Mouse (Mus musculus): ENCODE measurements around the gene Rbfox1. TPM values are rescaled to one million over a fixed set of nuclear protein-coding genes. Genes with fewer than 3 reads are reported as not detected.

Gene Rbfox1
- polyA plus RNA-seq, 1 experiment from 2014 or later, result 4.3 TPM

DNA sequence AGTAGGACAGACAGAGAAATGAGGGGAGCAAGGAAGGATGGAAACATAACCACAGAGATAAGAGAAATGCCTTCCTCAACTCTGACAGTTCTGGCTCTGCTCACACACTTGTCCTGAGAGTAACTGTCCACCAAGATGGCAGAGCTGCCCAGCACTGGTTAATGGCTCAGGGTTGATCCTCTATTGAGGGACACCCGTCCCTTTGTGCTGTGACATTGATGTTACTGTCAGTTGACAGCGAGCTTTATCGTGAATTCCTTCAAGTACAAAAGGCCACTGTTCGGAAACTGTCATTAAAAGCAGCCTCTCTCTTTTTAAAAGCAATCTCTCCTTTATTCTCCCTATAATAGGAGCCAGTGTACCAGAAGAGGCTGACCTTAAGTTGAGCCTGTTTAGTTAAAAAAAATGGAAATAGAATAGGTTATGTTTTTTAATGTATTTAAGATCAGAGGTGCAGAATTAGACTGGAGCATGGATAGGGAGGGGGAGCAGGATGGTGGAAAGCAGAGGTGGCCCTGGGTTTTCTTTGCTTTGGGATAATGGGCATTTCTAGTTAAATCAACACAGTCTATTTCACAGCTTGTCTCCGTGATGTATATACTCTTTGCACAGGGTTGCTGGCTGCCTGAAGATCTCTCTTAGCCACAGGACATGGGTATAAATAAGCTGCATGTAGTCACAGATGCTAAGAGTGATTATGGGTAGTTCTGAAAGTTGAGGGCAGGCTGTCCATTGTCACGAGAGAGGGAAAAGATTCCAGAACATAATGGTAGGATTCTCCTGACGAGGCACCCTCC, 212.3 kb downstream of the Rbfox1 start:
- Histone ChIP-seq H3K36me3 (no peaks in the 10 kb centered on the region), H3K27ac (replicated peaks) (no peak overlapping the region), H3K9me3 (replicated peaks) (no peaks in the 10 kb centered on the region), H3K4me2 (replicated peaks) (no peak overlapping the region), H3K27me3 (no peaks in the 10 kb centered on the region), H3K4me1 (no peaks in the 10 kb centered on the region), H3K9ac (no peak overlapping the region), H3K4me3 (replicated peaks) (no peak overlapping the region)
- WGBS, result 42% methylated on average over 7 of the region's 7 CpGs
- ATAC-seq (ENCODE audit: insufficient number of reproducible peaks, low FRiP score, low TSS enrichment, low read depth), result no peak

- Histone ChIP-seq H3K36me3 (no peaks in the 10 kb centered on the region), H3K4me1 (no peaks in the 10 kb centered on the region), H3K4me2 (replicated peaks) (no peak overlapping the region), H3K27ac (replicated peaks) (no peak overlapping the region), H3K9ac (no peak overlapping the region), H3K4me3 (replicated peaks) (no peak overlapping the region), H3K27me3 (no peaks in the 10 kb centered on the region), H3K9me3 (replicated peaks) (no peaks in the 10 kb centered on the region)
- ATAC-seq (ENCODE audit: insufficient number of reproducible peaks, low FRiP score, low TSS enrichment, low read depth), result no peak
- 80% methylated on average over 3 of the region's 3 CpGs for WGBS
Measured at GRCm38 (mm10) chr16:6098116-6098515, 213.0 kb downstream of the Rbfox1 start.

- no peak overlapping the region for H3K9ac ChIP-seq
- H3K9me3 ChIP-seq (replicated peaks), result no peaks in the 10 kb centered on the region
- no peak for ATAC-seq (ENCODE audit: insufficient number of reproducible peaks, low FRiP score, low TSS enrichment, low read depth)
- no peak overlapping the region for H3K4me2 ChIP-seq (replicated peaks)
- no peaks in the 10 kb centered on the region for H3K4me1 ChIP-seq
- H3K36me3 ChIP-seq, result no peaks in the 10 kb centered on the region
- H3K4me3 ChIP-seq (replicated peaks), result no peak overlapping the region
- WGBS, result 81% methylated on average over 2 of the region's 2 CpGs
- no peak overlapping the region for H3K27ac ChIP-seq (replicated peaks)
- no peaks in the 10 kb centered on the region for H3K27me3 ChIP-seq
Measured at GRCm38 (mm10) chr16:6099598-6099997, 214.4 kb downstream of the Rbfox1 start.

GRCm38 (mm10) chr16:6100421-6100877, 215.3 kb downstream of the Rbfox1 start:
- Histone ChIP-seq H3K4me2 (replicated peaks) (no peak overlapping the region), H3K9me3 (replicated peaks) (no peaks in the 10 kb centered on the region), H3K9ac (no peak overlapping the region), H3K4me3 (replicated peaks) (no peak overlapping the region), H3K27me3 (no peaks in the 10 kb centered on the region), H3K4me1 (no peaks in the 10 kb centered on the region), H3K27ac (replicated peaks) (no peak overlapping the region), H3K36me3 (no peaks in the 10 kb centered on the region)
- ATAC-seq (ENCODE audit: insufficient number of reproducible peaks, low FRiP score, low TSS enrichment, low read depth), result no peak
- 64% methylated on average over 5 of the region's 5 CpGs for WGBS

DNA sequence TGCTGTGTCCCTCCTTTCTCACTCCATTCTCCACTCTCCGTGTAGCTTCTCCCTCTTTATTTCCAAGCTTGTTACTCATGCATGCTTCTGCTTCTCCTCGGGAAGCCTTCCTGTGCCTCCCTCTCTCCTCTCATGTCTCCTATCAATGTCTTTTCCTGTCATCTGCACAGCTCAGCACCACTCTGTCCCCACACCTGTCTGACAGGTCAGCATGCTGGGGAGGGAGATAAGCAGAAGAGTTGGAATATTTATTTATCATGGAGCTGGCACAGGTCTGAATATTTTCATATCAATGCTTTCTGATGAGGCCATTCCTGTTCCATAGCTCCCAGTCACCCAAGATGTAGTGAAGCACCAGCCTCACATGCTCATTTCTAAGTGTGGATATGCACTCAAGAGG, 218.6 kb downstream of the Rbfox1 start:
- WGBS, result 79% methylated on average over 2 of the region's 2 CpGs
- no peak overlapping the region for H3K9ac ChIP-seq

GRCm38 (mm10) chr16:6110121-6110520, 225.0 kb downstream of the Rbfox1 start:
- Histone ChIP-seq H3K9ac (no peak overlapping the region), H3K4me3 (replicated peaks) (no peak overlapping the region), H3K27me3 (no peaks in the 10 kb centered on the region), H3K36me3 (no peaks in the 10 kb centered on the region), H3K27ac (replicated peaks) (no peak overlapping the region), H3K9me3 (replicated peaks) (no peaks in the 10 kb centered on the region), H3K4me1 (no peaks in the 10 kb centered on the region), H3K4me2 (replicated peaks) (no peak overlapping the region)
- ATAC-seq (ENCODE audit: insufficient number of reproducible peaks, low FRiP score, low TSS enrichment, low read depth), result no peak
- WGBS, result 93% methylated on average over 3 of the region's 3 CpGs

More for the DNA sequence above, 218.6 kb downstream of the Rbfox1 start:
- Histone ChIP-seq H3K36me3 (no peaks in the 10 kb centered on the region), H3K9me3 (replicated peaks) (no peaks in the 10 kb centered on the region), H3K4me2 (replicated peaks) (no peak overlapping the region), H3K4me3 (replicated peaks) (no peak overlapping the region), H3K4me1 (no peaks in the 10 kb centered on the region), H3K27ac (replicated peaks) (no peak overlapping the region), H3K27me3 (no peaks in the 10 kb centered on the region)
- ATAC-seq (ENCODE audit: insufficient number of reproducible peaks, low FRiP score, low TSS enrichment, low read depth), result no peak

- no peaks in the 10 kb centered on the region for H3K4me1 ChIP-seq
- no peak overlapping the region for H3K4me3 ChIP-seq (replicated peaks)
- H3K4me2 ChIP-seq (replicated peaks), result no peak overlapping the region
- no peak for ATAC-seq (ENCODE audit: insufficient number of reproducible peaks, low FRiP score, low TSS enrichment, low read depth)
- WGBS, result 30% methylated on average over 5 of the region's 5 CpGs
- H3K27ac ChIP-seq (replicated peaks), result no peak overlapping the region
- H3K9me3 ChIP-seq (replicated peaks), result no peaks in the 10 kb centered on the region
- no peaks in the 10 kb centered on the region for H3K36me3 ChIP-seq
- H3K27me3 ChIP-seq, result no peaks in the 10 kb centered on the region
- no peak overlapping the region for H3K9ac ChIP-seq
Measured at GRCm38 (mm10) chr16:6113836-6114475, 228.8 kb downstream of the Rbfox1 start.

DNA sequence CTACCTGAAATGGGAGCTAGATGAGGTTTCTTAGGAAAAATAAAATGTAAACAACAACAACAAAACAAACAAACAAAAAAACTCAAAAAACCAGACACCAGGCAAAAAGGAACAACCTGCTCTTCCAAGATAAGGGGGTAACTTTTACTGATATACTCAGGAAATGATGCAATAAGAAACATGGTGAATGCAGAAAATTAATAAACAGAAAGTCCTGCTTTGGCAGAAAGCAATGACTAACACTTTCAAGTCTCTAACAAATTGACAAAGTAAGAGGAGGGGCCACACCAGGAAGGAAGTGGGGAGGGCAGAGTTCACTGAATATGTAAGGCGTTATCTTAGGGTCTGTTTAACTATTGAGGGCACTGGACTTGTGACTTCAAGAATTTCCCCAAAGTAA, 234.3 kb downstream of the Rbfox1 start:
- WGBS, result 51% methylated on average over 1 of the region's 1 CpGs
- no peak for ATAC-seq (ENCODE audit: insufficient number of reproducible peaks, low FRiP score, low TSS enrichment, low read depth)
- Histone ChIP-seq H3K27ac (replicated peaks) (no peak overlapping the region), H3K9me3 (replicated peaks) (no peaks in the 10 kb centered on the region), H3K4me2 (replicated peaks) (no peak overlapping the region), H3K4me3 (replicated peaks) (no peak overlapping the region), H3K9ac (no peak overlapping the region), H3K4me1 (no peaks in the 10 kb centered on the region), H3K27me3 (no peaks in the 10 kb centered on the region), H3K36me3 (no peaks in the 10 kb centered on the region)

- Histone ChIP-seq H3K4me2 (replicated peaks) (no peak overlapping the region), H3K27me3 (no peaks in the 10 kb centered on the region), H3K4me1 (no peaks in the 10 kb centered on the region), H3K4me3 (replicated peaks) (no peak overlapping the region), H3K9me3 (replicated peaks) (no peaks in the 10 kb centered on the region), H3K9ac (no peak overlapping the region), H3K36me3 (no peaks in the 10 kb centered on the region), H3K27ac (replicated peaks) (no peak overlapping the region)
- no peak for ATAC-seq (ENCODE audit: insufficient number of reproducible peaks, low FRiP score, low TSS enrichment, low read depth)
- 88% methylated on average over 4 of the region's 4 CpGs for WGBS
Measured at GRCm38 (mm10) chr16:6121232-6121631, 236.1 kb downstream of the Rbfox1 start.

DNA sequence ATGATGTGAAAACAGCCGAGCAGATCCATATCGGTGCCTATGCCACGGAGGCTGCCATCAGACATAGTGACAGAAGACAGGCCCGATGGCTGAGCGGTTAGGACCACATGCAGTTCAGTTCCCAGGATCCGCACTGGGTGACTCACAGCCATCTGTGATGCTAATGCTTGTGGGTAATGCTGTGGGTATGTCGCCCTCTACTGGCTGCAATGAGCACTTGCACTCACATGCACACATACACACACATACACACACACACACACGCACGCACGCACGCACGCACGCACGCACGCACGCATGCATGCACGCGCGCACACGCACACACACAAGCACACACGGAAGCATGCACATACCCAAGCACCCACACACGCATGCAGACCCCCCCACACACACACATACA, 237.7 kb downstream of the Rbfox1 start:
- no peaks in the 10 kb centered on the region for H3K9me3 ChIP-seq (replicated peaks)
- H3K27ac ChIP-seq (replicated peaks), result no peak overlapping the region
- ATAC-seq (ENCODE audit: insufficient number of reproducible peaks, low FRiP score, low TSS enrichment, low read depth), result no peak
- H3K27me3 ChIP-seq, result no peaks in the 10 kb centered on the region
- no peak overlapping the region for H3K4me2 ChIP-seq (replicated peaks)
- no peak overlapping the region for H3K4me3 ChIP-seq (replicated peaks)
- no peak overlapping the region for H3K9ac ChIP-seq
- H3K36me3 ChIP-seq, result no peaks in the 10 kb centered on the region
- 98% methylated on average over 22 of the region's 22 CpGs for WGBS
- no peaks in the 10 kb centered on the region for H3K4me1 ChIP-seq

DNA sequence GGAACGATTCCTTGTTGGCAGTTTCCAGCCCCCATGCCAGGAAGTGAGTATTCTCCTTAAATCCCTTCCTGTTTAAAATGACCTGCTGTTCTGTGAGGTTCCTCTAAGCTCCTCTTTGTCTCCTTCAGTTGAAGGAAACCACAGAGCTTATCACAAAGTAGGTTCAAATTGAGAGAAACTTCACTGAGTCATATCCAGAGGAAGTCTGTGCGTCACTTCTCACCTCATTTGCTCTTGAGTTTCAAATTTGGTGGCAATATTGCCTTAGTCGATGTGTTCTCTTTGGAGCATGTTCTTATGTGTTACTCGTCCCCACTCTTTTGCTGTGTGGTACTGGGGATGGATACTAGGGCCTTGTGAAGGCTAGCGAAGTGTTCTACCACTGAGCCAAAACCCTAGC, 243.2 kb downstream of the Rbfox1 start:
- H3K27ac ChIP-seq (replicated peaks), result no peak overlapping the region
- no peaks in the 10 kb centered on the region for H3K4me1 ChIP-seq
- no peak for ATAC-seq (ENCODE audit: insufficient number of reproducible peaks, low FRiP score, low TSS enrichment, low read depth)
- H3K4me3 ChIP-seq (replicated peaks), result no peak overlapping the region
- H3K36me3 ChIP-seq, result no peaks in the 10 kb centered on the region
- no peaks in the 10 kb centered on the region for H3K27me3 ChIP-seq
- H3K4me2 ChIP-seq (replicated peaks), result no peak overlapping the region
- H3K9ac ChIP-seq, result no peak overlapping the region
- no peaks in the 10 kb centered on the region for H3K9me3 ChIP-seq (replicated peaks)
- WGBS, result 70% methylated on average over 5 of the region's 5 CpGs

GRCm38 (mm10) chr16:6135016-6135415, 249.9 kb downstream of the Rbfox1 start:
- ATAC-seq (ENCODE audit: insufficient number of reproducible peaks, low FRiP score, low TSS enrichment, low read depth), result no peak
- no peak overlapping the region for H3K4me3 ChIP-seq (replicated peaks)
- 79% methylated on average over 7 of the region's 7 CpGs for WGBS
- H3K4me2 ChIP-seq (replicated peaks), result no peak overlapping the region
- H3K4me1 ChIP-seq, result no peaks in the 10 kb centered on the region
- no peaks in the 10 kb centered on the region for H3K9me3 ChIP-seq (replicated peaks)
- no peaks in the 10 kb centered on the region for H3K27me3 ChIP-seq
- H3K36me3 ChIP-seq, result no peaks in the 10 kb centered on the region
- no peak overlapping the region for H3K27ac ChIP-seq (replicated peaks)
- no peak overlapping the region for H3K9ac ChIP-seq
